Mouse (Mus musculus) kidney, adult 2 months (tissue): ENCODE data around the gene Pgp. TPM values are rescaled to one million over a fixed set of nuclear protein-coding genes. Genes with fewer than 3 reads are reported as not detected.
A peak's percentile ranks its signal among the peaks of the same experiment; 100 is the strongest.

Experiments used
- DNase-seq: peaks from one replicate; pipeline ENCODE4 v3.0.0; 2021
- H3K27ac ChIP-seq: fragments of 200-500 bp; 2 replicates; pipeline ENCODE4 v1.5.1; 2012; ENCODE audit warnings: low read depth, low read length, control low read depth, inconsistent platforms; ENCODE audit not compliant: insufficient read depth
- H3K27me3 ChIP-seq: fragments of 200-500 bp; replicated peaks from 2 replicates; pipeline ENCODE4 v1.6.1; 2012; ENCODE audit warnings: mild to moderate bottlenecking, moderate library complexity, low read length, inconsistent platforms; ENCODE audit not compliant: control insufficient read depth, insufficient read depth
- H3K36me3 ChIP-seq: fragments of 200-500 bp; 2 replicates; pipeline ENCODE4 v1.6.1; 2012; ENCODE audit warnings: mild to moderate bottlenecking, moderate library complexity, low read length, inconsistent platforms; ENCODE audit not compliant: control insufficient read depth, insufficient read depth
- H3K4me1 ChIP-seq: fragments of 200-500 bp; 2 replicates; pipeline ENCODE4 v1.6.1; 2011; ENCODE audit warnings: low read length; ENCODE audit not compliant: control insufficient read depth, insufficient read depth
- H3K4me3 ChIP-seq: fragments of 200-500 bp; 2 replicates; pipeline ENCODE4 v1.5.1; 2011; ENCODE audit warnings: mild to moderate bottlenecking, low read depth, low read length, control low read depth; ENCODE audit not compliant: insufficient read depth
- CTCF ChIP-seq: fragments of 200-500 bp; conservative IDR thresholded peaks from 2 replicates; pipeline ENCODE4 v1.5.1; 2011; ENCODE audit warnings: low read depth, mild to moderate bottlenecking, control low read depth, low read length, moderate library complexity, mixed read lengths; ENCODE audit not compliant: insufficient read depth, insufficient read length
- POLR2A ChIP-seq: fragments of 200-500 bp; IDR thresholded peaks from one replicate; pipeline ENCODE4 v1.6.1; 2011; ENCODE audit warnings: low read depth, low read length, control low read depth
- WGBS: fragments of 180-500 bp; shearing (Covaris S2); methylation state at CpG from one replicate; pipeline ENCODE4 v1.1.7; 2018; 5-methylcytosine and 5-hydroxymethylcytosine counted together
- polyA plus RNA-seq: library from polyadenylated mRNA; depleted of rRNA; stranded (reverse); fragments of >200 nt; gene quantifications from 2 replicates; pipeline ENCODE4 v1.2.3, GENCODE M21; 2012

Gene Pgp
- polyA plus RNA-seq, 1 experiment = 38.7 TPM

DNA sequence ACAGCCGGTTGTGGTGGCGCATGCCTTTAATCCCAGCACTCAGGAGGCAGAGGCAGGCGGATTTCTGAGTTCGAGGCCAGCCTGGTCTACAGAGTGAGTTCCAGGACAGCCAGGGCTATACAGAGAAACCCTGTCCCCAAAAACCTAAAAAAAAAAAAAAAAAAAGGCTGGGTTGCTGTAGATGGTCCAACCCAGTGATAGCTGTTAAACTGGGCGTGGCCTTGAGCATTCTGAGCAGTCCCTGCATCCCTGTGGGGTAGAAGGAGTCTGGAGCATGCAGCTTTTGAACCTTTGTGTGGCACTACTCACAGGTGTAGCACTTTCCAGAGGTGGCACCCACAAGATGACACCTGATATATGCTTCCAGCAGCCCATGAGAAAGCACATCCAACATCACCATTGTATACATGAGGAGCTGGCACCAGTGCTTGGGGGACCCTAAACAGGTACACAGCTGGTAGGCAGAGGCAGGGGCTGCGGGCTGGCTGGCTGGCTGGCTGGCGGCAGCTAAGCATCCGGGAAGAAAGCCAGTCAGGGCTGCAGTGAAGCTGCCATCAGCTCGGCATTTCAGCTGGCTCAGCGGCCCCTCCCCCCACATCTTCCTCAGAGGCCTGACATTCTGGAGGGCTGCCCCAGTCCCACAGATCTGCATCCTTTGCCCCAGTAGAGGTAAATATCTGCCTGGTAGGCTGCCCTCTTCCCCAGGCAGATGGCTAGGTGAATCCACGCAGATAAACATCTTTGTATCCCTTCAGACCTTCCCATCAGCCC, 15.1 kb downstream of the Pgp start:
- Histone ChIP-seq H3K4me3 (no peak overlapping the region), H3K36me3 (no peaks in the 10 kb centered on the region), H3K4me1 (no peaks in the 10 kb centered on the region), H3K27me3 (no peaks in the 10 kb centered on the region; the same call in 1 of the 2 replicates), H3K27ac (no peak overlapping the region)
- no peak for TF ChIP-seq POLR2A
- no peak for TF ChIP-seq CTCF
- WGBS = 60% methylated on average over 11 of the region's 11 CpGs
- no peak for DNase-seq

DNA sequence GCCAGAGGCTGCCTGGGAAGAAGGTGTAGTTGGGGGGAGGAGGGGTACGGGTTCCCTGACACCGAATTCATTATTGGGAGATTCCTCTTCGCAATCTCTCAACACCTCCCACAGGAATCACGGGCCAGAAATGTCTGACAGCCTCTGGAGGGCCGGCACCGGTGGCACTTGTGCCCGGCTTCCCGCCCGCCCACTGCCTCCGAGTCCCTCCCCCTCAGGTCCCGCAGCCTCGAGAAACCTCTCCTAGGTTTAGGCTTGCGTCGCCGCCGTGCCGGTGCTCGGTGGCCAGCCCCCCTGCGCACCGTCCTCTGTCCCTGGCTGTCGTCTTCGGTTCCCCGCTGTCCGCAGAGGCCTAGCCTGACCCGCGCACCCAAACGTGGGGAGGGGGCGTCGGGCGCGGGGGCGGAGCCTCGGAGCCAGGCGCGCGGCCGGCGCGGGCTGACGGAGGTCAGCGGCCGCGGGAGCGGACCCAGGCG, 18.0 kb downstream of the Pgp start, which contains the start of gene Caskin1:
TSS of gene Caskin1 (plus strand) at position 416 of the 476 bp plus-strand sequence.
- no peaks in the 10 kb centered on the region for H3K36me3 ChIP-seq
- no peak within 1 kb of the TSS for H3K27ac ChIP-seq
- WGBS = 1% methylated on average over 44 of the region's 45 CpGs
- TF ChIP-seq POLR2A (no peak), CTCF (no peak)
- DNase-seq = no peak
- H3K27me3 ChIP-seq = no peaks in the 10 kb centered on the region; the same call in 1 of the 2 replicates
- peak within 1 kb of the TSS; percentile 53 for H3K4me3 ChIP-seq
- no peaks in the 10 kb centered on the region for H3K4me1 ChIP-seq

DNA sequence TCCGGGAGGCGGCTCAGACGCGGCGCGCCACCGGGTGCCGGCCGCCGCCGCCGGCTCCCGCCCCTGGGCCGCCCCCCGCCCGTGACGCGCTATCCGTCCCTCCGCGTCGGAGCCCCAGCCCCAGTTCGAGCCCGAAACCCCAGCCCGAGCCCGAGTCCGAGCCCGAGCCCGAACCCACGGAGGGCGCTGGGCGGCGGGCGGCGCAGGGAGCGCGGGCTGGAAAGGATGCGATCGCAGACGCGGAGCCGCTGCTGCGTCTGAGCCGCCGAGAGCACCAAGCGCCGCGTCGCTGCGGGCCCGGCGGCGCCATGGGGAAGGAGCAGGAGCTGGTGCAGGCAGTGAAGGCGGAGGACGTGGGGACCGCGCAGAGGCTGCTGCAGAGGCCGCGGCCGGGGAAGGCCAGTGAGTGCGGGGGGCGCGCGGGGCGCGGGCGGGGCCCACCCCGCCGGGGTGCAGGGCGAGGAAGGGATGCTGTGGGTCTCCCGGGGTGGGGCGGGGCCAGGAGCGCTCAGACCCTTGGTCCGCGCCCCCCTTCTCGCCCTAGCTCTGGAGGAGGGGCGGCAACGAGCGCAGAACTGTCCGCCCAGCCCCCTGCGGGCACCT, 18.6 kb downstream of the Pgp start:
- Histone ChIP-seq H3K27me3 (no peaks in the 10 kb centered on the region; the same call in 1 of the 2 replicates), H3K27ac (no peak overlapping the region), H3K36me3 (no peaks in the 10 kb centered on the region), H3K4me3 (peak overlapping the region; percentile 53), H3K4me1 (no peaks in the 10 kb centered on the region)
- TF ChIP-seq POLR2A (no peak), CTCF (no peak)
- under 1% methylated on average over 73 of the region's 81 CpGs for WGBS
- no peak for DNase-seq

DNA sequence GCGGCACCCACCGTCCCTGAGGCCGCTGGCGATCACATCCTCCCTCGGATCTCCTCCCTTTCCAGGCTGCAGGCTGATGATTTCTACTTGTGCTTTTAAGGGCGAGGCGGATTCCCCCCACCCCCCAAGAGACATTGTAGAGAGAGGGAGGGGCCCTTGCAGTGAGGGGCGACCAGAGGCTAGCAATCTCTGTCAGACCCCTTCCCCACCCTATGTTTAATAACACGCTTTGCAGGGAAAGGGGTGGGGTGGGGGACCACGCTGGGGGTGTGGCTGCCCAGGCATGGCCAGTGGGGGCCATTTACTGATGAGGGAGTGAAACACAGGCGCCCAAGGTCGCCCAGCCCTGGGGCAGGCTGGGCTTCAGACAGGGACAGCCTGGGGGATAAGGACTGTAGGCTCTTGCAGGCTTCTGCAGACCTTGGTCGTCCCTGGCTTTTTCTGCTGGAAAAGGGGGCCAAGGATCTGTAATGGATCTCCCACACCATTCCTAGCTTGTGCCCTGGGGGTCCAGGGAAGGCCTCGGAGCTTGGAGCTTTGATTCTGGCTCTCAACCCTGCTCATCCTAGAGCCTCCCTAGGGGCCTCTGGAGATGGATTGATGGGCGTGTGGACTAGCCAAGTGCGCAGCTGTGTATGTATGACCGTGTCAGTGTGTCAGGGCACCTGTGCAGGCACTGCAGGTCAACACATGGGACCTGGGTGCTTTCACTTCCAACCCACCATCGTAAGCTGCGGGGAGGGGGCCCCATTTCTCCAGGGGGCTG, 19.3 kb downstream of the Pgp start:
- DNase-seq = no peak
- WGBS = 39% methylated on average over 19 of the region's 19 CpGs
- TF ChIP-seq POLR2A = no peak
- TF ChIP-seq CTCF = no peak
- H3K36me3 ChIP-seq = no peaks in the 10 kb centered on the region
- peak overlapping the region; percentile 53; the same call in 1 of the 2 replicates for H3K4me3 ChIP-seq
- no peaks in the 10 kb centered on the region for H3K4me1 ChIP-seq
- no peaks in the 10 kb centered on the region; the same call in 1 of the 2 replicates for H3K27me3 ChIP-seq
- H3K27ac ChIP-seq = no peak overlapping the region

DNA sequence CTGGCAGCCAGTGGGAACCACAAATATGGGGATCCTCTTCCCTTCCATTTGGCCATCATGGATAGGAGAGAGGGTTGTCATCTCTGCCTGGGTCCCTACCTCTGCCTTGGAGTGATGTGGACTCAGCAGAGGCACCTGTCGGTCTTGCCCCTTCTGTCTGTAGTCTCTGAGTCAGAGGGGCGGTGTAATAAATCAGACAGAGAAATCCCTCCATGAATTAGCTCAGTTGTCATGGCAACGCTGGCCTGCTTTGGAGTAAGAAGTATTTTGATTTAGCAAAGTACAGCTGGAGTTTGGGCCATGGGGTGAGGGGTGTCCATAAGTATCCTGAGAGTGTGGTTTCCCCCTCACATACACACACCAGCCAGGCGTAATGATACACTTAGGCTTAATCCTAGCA, 20.2 kb downstream of the Pgp start:
- Histone ChIP-seq H3K4me3 (no peak overlapping the region), H3K4me1 (no peaks in the 10 kb centered on the region), H3K27me3 (no peaks in the 10 kb centered on the region; the same call in 1 of the 2 replicates), H3K36me3 (no peaks in the 10 kb centered on the region), H3K27ac (no peak overlapping the region)
- TF ChIP-seq POLR2A = no peak
- TF ChIP-seq CTCF = no peak
- DNase-seq = no peak
- 98% methylated on average over 4 of the region's 4 CpGs for WGBS

DNA sequence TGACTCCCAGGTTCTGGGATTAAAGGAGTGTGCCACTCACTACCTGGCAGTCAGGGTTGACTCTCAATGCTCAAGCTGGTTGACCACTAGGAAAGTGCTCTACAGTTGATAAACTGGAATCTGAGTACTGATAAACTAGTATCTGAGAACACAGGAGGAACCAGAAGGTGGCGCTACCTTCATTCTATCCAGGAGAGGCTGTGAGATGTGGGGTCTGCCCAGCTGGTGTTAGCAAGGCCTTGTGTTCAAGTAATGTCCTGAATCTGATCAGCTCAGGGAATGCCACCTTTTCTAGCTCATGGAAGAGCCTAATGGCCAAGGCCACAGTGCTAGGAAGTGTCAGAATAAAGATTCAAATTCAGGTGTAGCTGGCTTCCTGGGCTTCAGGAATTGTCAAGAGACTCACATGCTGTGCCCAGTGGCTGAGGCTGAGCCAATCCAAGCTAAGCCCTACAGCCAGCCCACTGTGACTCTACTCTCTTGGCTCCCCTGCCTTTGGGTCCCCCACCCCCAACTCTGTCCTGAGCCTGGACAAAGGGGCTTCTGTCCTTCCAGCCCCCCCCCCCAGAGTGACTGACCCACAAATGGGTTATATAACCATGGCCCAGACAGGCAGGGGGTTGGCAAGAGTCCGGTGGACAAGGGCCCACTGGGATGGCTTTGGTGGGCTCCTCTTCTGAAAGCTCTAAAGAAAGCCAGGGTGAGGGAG, 24.6 kb downstream of the Pgp start:
- H3K4me1 ChIP-seq = no peaks in the 10 kb centered on the region
- peak; percentile 45 for DNase-seq
- H3K4me3 ChIP-seq = no peak overlapping the region
- TF ChIP-seq CTCF (peak; percentile 57), POLR2A (no peak)
- no peaks in the 10 kb centered on the region for H3K27me3 ChIP-seq
- WGBS = 48% methylated on average over 2 of the region's 2 CpGs
- no peaks in the 10 kb centered on the region for H3K36me3 ChIP-seq
- no peak overlapping the region for H3K27ac ChIP-seq
